Mouse (Mus musculus) spleen, embryonic (tissue): ENCODE data around the gene Olfr38.

Experiments
- CTCF ChIA-PET: fragments of 350-600 bp; sonication (Branson Sonifier 250); formaldehyde crosslinking; loops from one replicate; lab custom pipeline; 2022; lab: Charles Lee

The Olfr38 gene

GRCm38 (mm10) chr6:42756104-42756503 is at the start of gene Olfr38:
Gene Olfr38 (plus strand): TSS chr6:42756404.
- CTCF ChIA-PET, result no interaction called here

- CTCF ChIA-PET, result no interaction called here
These were observed 46.7 kb upstream of the Olfr38 start, which contains the start of gene Tcaf1 for GRCm38 (mm10) chr6:42709291-42710211. Gene Tcaf1 (minus strand): TSS chr6:42710088.

- CTCF ChIA-PET, result no interaction called here
These were observed 41.5 kb upstream of the Olfr38 start for GRCm38 (mm10) chr6:42714668-42715067.

GRCm38 (mm10) chr6:42717973-42718372 is 38.2 kb upstream of the Olfr38 start:
- CTCF ChIA-PET, result no interaction called here

GRCm38 (mm10) chr6:42739071-42739470 is 17.1 kb upstream of the Olfr38 start, which contains the start of gene Olfr453:
Gene Olfr453 (plus strand): TSS chr6:42739371.
- CTCF ChIA-PET, result no interaction called here

GRCm38 (mm10) chr6:42742303-42742702 is 13.9 kb upstream of the Olfr38 start:
- CTCF ChIA-PET, result no interaction called here

- CTCF ChIA-PET, result no interaction called here
These were observed 8.4 kb upstream of the Olfr38 start for GRCm38 (mm10) chr6:42747846-42748245.

GRCm38 (mm10) chr6:42777066-42777465 is 20.9 kb downstream of the Olfr38 start:
- CTCF ChIA-PET, result no interaction called here

GRCm38 (mm10) chr6:42784793-42785192 is 28.6 kb downstream of the Olfr38 start, which contains the start of gene Olfr452:
Gene Olfr452 (plus strand): TSS chr6:42785093.
- CTCF ChIA-PET, result no interaction called here

GRCm38 (mm10) chr6:42790247-42790948 is 34.2 kb downstream of the Olfr38 start:
- CTCF ChIA-PET, result no interaction called here

- CTCF ChIA-PET, result no interaction called here
These were observed 34.8 kb downstream of the Olfr38 start for GRCm38 (mm10) chr6:42790949-42791556.

GRCm38 (mm10) chr6:42794982-42795381 is 38.8 kb downstream of the Olfr38 start:
- CTCF ChIA-PET, result no interaction called here

GRCm38 (mm10) chr6:42811639-42812038 is 55.4 kb downstream of the Olfr38 start, which contains the start of gene Olfr450:
Gene Olfr450 (plus strand): TSS chr6:42811939.
- CTCF ChIA-PET, result no interaction called here
